Mouse (Mus musculus) layer of hippocampus, adult 8-10 months (tissue): ENCODE measurements around the gene Vmn2r8. TPM values are rescaled to one million over a fixed set of nuclear protein-coding genes. Genes with fewer than 3 reads are reported as not detected.
"Not testable (repeated sequence)": the region's sequence is repeated elsewhere in the genome, so short reads cannot be mapped to it uniquely, and the experiment has no call there.

Experiments used
- DNase-seq, 2 experiments: peaks; one replicate each; pipeline ENCODE4 v3.0.0; 2022; ENCODE audit warnings: low spot score in 2 of 2
- total RNA-seq, 4 experiments: library from RNA; stranded (reverse); gene quantifications; 2 replicates each; pipeline ENCODE4 v1.2.4; 2022

Gene Vmn2r8
- total RNA-seq = not detected

- DNase-seq = not testable (repeated sequence)
These were observed at the start of gene Vmn2r8 for GRCm38 (mm10) chr5:108808750-108809149. Gene Vmn2r8 (minus strand): TSS chr5:108808850.

- DNase-seq = not testable (repeated sequence)
These were observed 43.9 kb upstream of the Vmn2r8 start, which contains the start of gene Vmn2r9 for GRCm38 (mm10) chr5:108852501-108852900. Gene Vmn2r9 (minus strand): TSS chr5:108852601.

GRCm38 (mm10) chr5:108849466-108849865 lies 40.8 kb upstream of the Vmn2r8 start:
- no peak for DNase-seq

- DNase-seq = no peak
These were observed 27.5 kb upstream of the Vmn2r8 start for GRCm38 (mm10) chr5:108836156-108836555.

GRCm38 (mm10) chr5:108823276-108823675 lies 14.6 kb upstream of the Vmn2r8 start:
- no peak for DNase-seq

GRCm38 (mm10) chr5:108803646-108804045 lies 5.0 kb downstream of the Vmn2r8 start:
- DNase-seq = no peak

GRCm38 (mm10) chr5:108795263-108795662 lies 13.4 kb downstream of the Vmn2r8 start, which contains the start of gene Tmed11:
Gene Tmed11 (minus strand): TSS chr5:108795363.
- not testable (repeated sequence) for DNase-seq

- DNase-seq = not testable (repeated sequence)
These were observed 18.3 kb downstream of the Vmn2r8 start for GRCm38 (mm10) chr5:108790385-108790784.

GRCm38 (mm10) chr5:108774630-108775306 lies 33.9 kb downstream of the Vmn2r8 start, which contains the start of gene Rnf212:
Gene Rnf212 (minus strand): TSS chr5:108774982.
- no peak for DNase-seq

GRCm38 (mm10) chr5:108760002-108760401 lies 48.6 kb downstream of the Vmn2r8 start:
- no peak for DNase-seq

- DNase-seq = peak; percentile 9 to 23
These were observed 50.3 kb downstream of the Vmn2r8 start for GRCm38 (mm10) chr5:108758396-108758795.

- DNase-seq = not testable (repeated sequence)
These were observed 57.4 kb downstream of the Vmn2r8 start for GRCm38 (mm10) chr5:108751258-108751657.

GRCm38 (mm10) chr5:108750328-108751210 lies 58.1 kb downstream of the Vmn2r8 start:
- no peak for DNase-seq

- no peak for DNase-seq
These were observed 64.0 kb downstream of the Vmn2r8 start for GRCm38 (mm10) chr5:108744629-108745028.

GRCm38 (mm10) chr5:108743856-108744255 lies 64.8 kb downstream of the Vmn2r8 start:
- DNase-seq = no peak

- no peak for DNase-seq
These were observed 66.1 kb downstream of the Vmn2r8 start for GRCm38 (mm10) chr5:108742596-108742995.

- no peak for DNase-seq
These were observed 66.8 kb downstream of the Vmn2r8 start for GRCm38 (mm10) chr5:108741844-108742243.

Other genes starting within 250 kb of the Vmn2r8 start
- gene Gak, start 179.1 kb downstream of the Vmn2r8 start, total RNA-seq = 100 to 1,000 TPM in 2 of 4 experiments, 10 to 100 TPM in 2; 94.1 to 111 (median 102) TPM
- gene Tmem175, start 179.1 kb downstream of the Vmn2r8 start, total RNA-seq = 10 to 100 TPM; 39.5 to 44.9 (median 42.5) TPM
- 10 to 100 TPM; 17.4 to 27.3 (median 22.4) TPM for gene Idua, start 148.5 kb downstream of the Vmn2r8 start, total RNA-seq
- 10 to 100 TPM; 52.6 to 61.4 (median 58.7) TPM for gene Dgkq, start 139.2 kb downstream of the Vmn2r8 start, total RNA-seq
- gene Slc26a1, start 133.3 kb downstream of the Vmn2r8 start, total RNA-seq = 1 to 10 TPM; 1.0 to 1.8 (median 1.5) TPM
- 10 to 100 TPM; 21.5 to 37.6 (median 27.6) TPM for gene Fgfrl1, start 116.5 kb downstream of the Vmn2r8 start, total RNA-seq
- gene Rnf212, start 33.9 kb downstream of the Vmn2r8 start, total RNA-seq = not detected
- gene Tmed11, start 13.5 kb downstream of the Vmn2r8 start, total RNA-seq = not detected
- not detected for gene Vmn2r9, start 43.8 kb upstream of the Vmn2r8 start, total RNA-seq
- gene Vmn2r10, start 197.7 kb upstream of the Vmn2r8 start, total RNA-seq = not detected